Comparison of ENCODE assay signal across 8 mouse cellular contexts in the genomic region with DNA sequence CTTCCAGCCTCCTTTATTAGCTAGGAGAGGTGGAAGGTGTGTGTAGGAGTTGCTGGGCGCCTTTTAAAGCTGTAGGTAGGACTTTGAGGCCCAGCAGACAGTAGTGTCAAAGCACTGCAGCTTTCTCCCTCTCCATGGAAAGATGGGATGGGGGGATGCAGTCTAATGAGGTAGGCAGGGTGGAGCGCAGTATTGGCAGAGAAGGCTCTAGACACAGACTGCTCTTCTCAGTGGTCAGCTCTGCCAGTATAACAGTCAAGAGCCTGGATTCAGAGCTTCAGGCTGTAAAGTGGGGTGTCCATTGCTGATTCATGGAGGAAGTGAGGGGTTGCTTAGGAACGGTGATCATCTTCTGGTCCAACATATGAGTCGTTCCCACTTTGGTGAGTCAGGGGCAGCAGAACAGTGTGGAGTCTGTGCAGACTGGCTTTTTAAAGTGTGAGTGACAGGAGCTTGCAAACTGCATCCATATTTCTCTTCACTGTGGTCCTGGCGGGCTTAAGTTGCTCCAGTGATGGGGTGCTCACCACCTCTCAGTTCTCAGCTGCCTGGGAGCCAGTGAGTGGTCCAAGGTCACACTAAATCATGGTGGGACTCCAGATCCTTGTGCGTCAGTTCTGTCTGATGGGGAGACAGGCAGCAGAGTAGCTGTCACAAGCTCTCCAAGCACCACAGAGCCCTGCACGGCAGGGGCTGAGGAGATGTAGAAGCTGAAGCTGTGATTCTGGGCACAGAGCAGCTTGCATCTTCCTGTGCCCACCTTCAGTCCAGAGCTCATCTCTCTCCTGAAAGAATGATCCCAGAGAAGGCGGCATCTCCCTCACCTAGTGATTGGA. TPM values are rescaled to one million over a fixed set of nuclear protein-coding genes. Genes with fewer than 3 reads are reported as not detected.
A peak's percentile ranks its signal among the peaks of the same experiment; 100 is the strongest.
DNase-seq lines count a peak whose midpoint lies in the region; ATAC-seq lines count a peak whose summit lies in the region.

No protein-coding gene starts in this region.

- H3K4me2 ChIP-seq in liver, embryonic 12.5 days: peak overlapping the region; percentile 95

- peak; percentile 58 for DNase-seq in cerebellum, adult 9-11 months
- DNase-seq in cerebellum, postnatal 25 days: no peak
- DNase-seq in 3T3-L1 (ENCODE audit: low read depth, low spot score): peak; percentile 57
- DNase-seq in forebrain, embryonic 10.5 days (ENCODE audit: extremely low spot score, low spot score): no peak
- DNase-seq in natural killer cell, adult 2 months (ENCODE audit: low spot score in 2 of 2): no peak
- no peak for DNase-seq in ovary, postnatal 14 days (ENCODE audit: low spot score)
- no peak for DNase-seq in urinary bladder, postnatal 25 days (ENCODE audit: low spot score)

- H3K4me1 ChIP-seq in forebrain, embryonic 10.5 days: peaks cover 63% of the 10 kb centered on the region
- H3K4me1 ChIP-seq in liver, embryonic 12.5 days: peaks cover 65% of the 10 kb centered on the region

- H3K9ac ChIP-seq in liver, embryonic 12.5 days: peak overlapping the region; percentile 89

- no peaks in the 10 kb centered on the region for H3K27me3 ChIP-seq in forebrain, embryonic 10.5 days (ENCODE audit: poor library complexity, severe bottlenecking)
- no peaks in the 10 kb centered on the region for H3K27me3 ChIP-seq in liver, embryonic 12.5 days (replicated peaks)

- H3K4me3 ChIP-seq in forebrain, embryonic 10.5 days: peak overlapping the region; percentile 87
- peak overlapping the region; percentile 84 for H3K4me3 ChIP-seq in liver, embryonic 12.5 days

- H3K27ac ChIP-seq in forebrain, embryonic 10.5 days: peak overlapping the region; percentile 97
- peak overlapping the region; percentile 94 for H3K27ac ChIP-seq in liver, embryonic 12.5 days

- H3K36me3 ChIP-seq in forebrain, embryonic 10.5 days (replicated peaks): peaks cover 32% of the 10 kb centered on the region
- H3K36me3 ChIP-seq in liver, embryonic 12.5 days: peaks cover 34% of the 10 kb centered on the region

- no peak for ATAC-seq in liver, embryonic 12.5 days

- H3K9me3 ChIP-seq in forebrain, embryonic 10.5 days: no peaks in the 10 kb centered on the region
- no peaks in the 10 kb centered on the region for H3K9me3 ChIP-seq in liver, embryonic 12.5 days (replicated peaks)

- 84% methylated on average over 8 of the region's 8 CpGs for WGBS in forebrain, embryonic 10.5 days
- 57% methylated on average over 8 of the region's 8 CpGs for WGBS in liver, embryonic 12.5 days (ENCODE audit: insufficient replicate concordance)

RNA-seq across cellular contexts. Expression of a gene that starts 2.1 kb away (rescaled TPM):
- 72.8 and 73.6 TPM in 2 replicates for polyA plus RNA-seq in forebrain, embryonic 10.5 days (2016; fragmentation: Nextera tagmentation; extraction: Ambion mirVana)
- polyA plus RNA-seq in liver, embryonic 12.5 days (2016; fragmentation: Nextera tagmentation; extraction: Ambion mirVana): 34.4 and 39.6 TPM in 2 replicates

RNA-seq across cellular contexts. Expression of a gene that starts 2.2 kb away (rescaled TPM):
- polyA plus RNA-seq in forebrain, embryonic 10.5 days (2016; fragmentation: Nextera tagmentation; extraction: Ambion mirVana): 84.3 and 84.6 TPM in 2 replicates
- 42.7 and 45.3 TPM in 2 replicates for polyA plus RNA-seq in liver, embryonic 12.5 days (2016; fragmentation: Nextera tagmentation; extraction: Ambion mirVana)

RNA-seq across cellular contexts. Expression of a gene that starts 5.9 kb away (rescaled TPM):
- 37.8 and 39.8 TPM in 2 replicates for polyA plus RNA-seq in forebrain, embryonic 10.5 days (2016; fragmentation: Nextera tagmentation; extraction: Ambion mirVana)
- polyA plus RNA-seq in liver, embryonic 12.5 days (2016; fragmentation: Nextera tagmentation; extraction: Ambion mirVana): 26.1 and 26.7 TPM in 2 replicates

RNA-seq across cellular contexts. Expression of a gene that starts 18.6 kb away (rescaled TPM):
- 415 and 438 TPM in 2 replicates for polyA plus RNA-seq in forebrain, embryonic 10.5 days (2016; fragmentation: Nextera tagmentation; extraction: Ambion mirVana)
- polyA plus RNA-seq in liver, embryonic 12.5 days (2016; fragmentation: Nextera tagmentation; extraction: Ambion mirVana): 114 and 121 TPM in 2 replicates

RNA-seq across cellular contexts. Expression of a gene that starts 34.5 kb away (rescaled TPM):
- 3.3 and 3.6 TPM in 2 replicates for polyA plus RNA-seq in forebrain, embryonic 10.5 days (2016; fragmentation: Nextera tagmentation; extraction: Ambion mirVana)
- 5.4 and 5.7 TPM in 2 replicates for polyA plus RNA-seq in liver, embryonic 12.5 days (2016; fragmentation: Nextera tagmentation; extraction: Ambion mirVana)

Comparison
In these comparisons a context has a peak if more than half of its experiments do, and no peak if none do; other contexts are left out.
1. DNase-seq: peak in cerebellum, adult 9-11 months (single experiment) and 3T3-L1 (single experiment); none in cerebellum, postnatal 25 days (0 of 2), forebrain, embryonic 10.5 days (single experiment), natural killer cell, adult 2 months (0 of 2), ovary, postnatal 14 days (single experiment) and urinary bladder, postnatal 25 days (single experiment).